Mouse (Mus musculus) embryonic facial prominence, embryonic 14.5 days (tissue): ENCODE measurements around the gene Babam1. TPM values are rescaled to one million over a fixed set of nuclear protein-coding genes. Genes with fewer than 3 reads are reported as not detected.

Experiments used
- ATAC-seq: fragments of 200-750 bp; cut with Nextera tagmentation; 2 replicates; pipeline ENCODE4 v1.8.0; 2017; ENCODE audit warnings: low read depth, moderate number of reproducible peaks, moderate TSS enrichment
- DNase-seq: peaks from one replicate; pipeline ENCODE4 v3.0.0-alpha.2; 2015; ENCODE audit warnings: low spot score
- H3K27ac ChIP-seq: fragments of 300-500 bp; sonication (generic); replicated peaks from 2 replicates; pipeline ENCODE4 v1.5.1; 2014; ENCODE audit warnings: low read depth, mild to moderate bottlenecking, low read length, moderate library complexity
- H3K27me3 ChIP-seq: fragments of 300-500 bp; sonication (generic); replicated peaks from 2 replicates; pipeline ENCODE4 v1.6.1; 2014; ENCODE audit warnings: low read length; ENCODE audit not compliant: control insufficient read depth, insufficient read depth
- H3K36me3 ChIP-seq: fragments of 300-500 bp; sonication (generic); 2 replicates; pipeline ENCODE4 v1.6.1; 2014; ENCODE audit warnings: low read length, mixed read lengths; ENCODE audit not compliant: control insufficient read depth, insufficient read depth
- H3K4me1 ChIP-seq: fragments of 300-500 bp; sonication (generic); 2 replicates; pipeline ENCODE4 v1.6.1; 2014; ENCODE audit warnings: antibody characterized with exemption, low read length; ENCODE audit not compliant: control insufficient read depth, insufficient read depth
- H3K4me2 ChIP-seq: fragments of 300-500 bp; sonication (generic); 2 replicates; pipeline ENCODE4 v1.6.1; 2014; ENCODE audit warnings: low read depth, mild to moderate bottlenecking, low read length, moderate library complexity, mixed read lengths
- H3K4me3 ChIP-seq: fragments of 300-500 bp; sonication (generic); 2 replicates; pipeline ENCODE4 v1.5.1; 2014; ENCODE audit warnings: low read depth, mild to moderate bottlenecking, low read length
- H3K9ac ChIP-seq: fragments of 300-500 bp; sonication (generic); 2 replicates; pipeline ENCODE4 v1.6.1; 2014; ENCODE audit warnings: low read depth, mild to moderate bottlenecking, low read length, moderate library complexity, mixed read lengths
- H3K9me3 ChIP-seq: fragments of 300-500 bp; sonication (generic); 2 replicates; pipeline ENCODE4 v1.6.1; 2016; ENCODE audit warnings: low read length; ENCODE audit not compliant: control insufficient read depth
- WGBS: fragments of 180-500 bp; shearing (Covaris S2); extraction: QIAGEN DNeasy Blood & Tissue Kit; methylation state at CpG from one replicate; pipeline ENCODE4 v1.1.7; 2014; 5-methylcytosine and 5-hydroxymethylcytosine counted together
- polyA plus RNA-seq: library from polyadenylated mRNA; unstranded; fragments of >200 nt; fragmentation: Nextera tagmentation; extraction: Ambion mirVana; gene quantifications from 2 replicates; pipeline ENCODE4 v1.2.1, GENCODE M21; 2014

Babam1 gene
- 79.6 and 85.2 TPM in 2 replicates for polyA plus RNA-seq

DNA sequence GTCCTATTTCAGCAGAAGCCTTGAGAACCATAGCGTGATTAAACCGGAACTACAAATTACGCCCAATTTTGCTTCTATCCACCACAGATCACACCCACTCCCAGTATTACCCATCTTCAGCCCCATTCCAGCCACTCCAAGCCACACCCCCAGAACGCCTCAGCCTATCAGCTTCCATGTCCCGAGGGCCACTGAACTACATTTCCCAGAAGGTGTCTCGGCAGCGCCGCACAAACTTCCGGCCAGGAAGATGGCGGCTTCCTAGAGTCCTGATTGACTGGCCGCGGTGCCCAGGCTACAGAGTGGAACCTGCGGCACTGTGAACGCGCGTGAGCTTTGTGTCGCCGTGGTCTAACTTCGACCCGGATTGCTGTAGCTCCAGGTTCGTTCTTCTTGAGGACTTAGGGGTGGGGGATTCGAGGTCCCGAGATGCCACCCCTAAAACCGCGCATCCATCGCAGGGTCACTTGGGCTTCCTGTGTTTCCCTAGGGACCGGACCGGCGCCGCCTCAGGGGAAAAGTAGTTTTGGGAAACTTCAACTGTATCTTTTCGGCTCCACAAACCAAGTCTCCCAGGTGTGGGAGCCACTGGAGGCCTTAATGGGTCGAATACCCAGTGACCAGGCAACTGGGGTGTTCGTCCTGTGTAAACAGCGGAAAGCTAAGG, at the start of gene Babam1:
TSS of gene Babam1 (plus strand) at position 223 of the 667 bp plus-strand sequence.
- Histone ChIP-seq H3K4me3 (peak within 1 kb of the TSS; percentile 64), H3K9me3 (no peaks in the 10 kb centered on the region), H3K4me2 (peak within 1 kb of the TSS; percentile 80), H3K27ac (peak within 1 kb of the TSS; percentile 72), H3K4me1 (peaks cover 9% of the 10 kb centered on the region; the same call in 1 of the 2 replicates), H3K36me3 (peaks cover 22% of the 10 kb centered on the region), H3K9ac (peak within 1 kb of the TSS; percentile 74), H3K27me3 (no peaks in the 10 kb centered on the region)
- under 1% methylated on average over 34 of the region's 34 CpGs for WGBS
- peak; percentile 99 for DNase-seq
- peak; percentile 98 for ATAC-seq

DNA sequence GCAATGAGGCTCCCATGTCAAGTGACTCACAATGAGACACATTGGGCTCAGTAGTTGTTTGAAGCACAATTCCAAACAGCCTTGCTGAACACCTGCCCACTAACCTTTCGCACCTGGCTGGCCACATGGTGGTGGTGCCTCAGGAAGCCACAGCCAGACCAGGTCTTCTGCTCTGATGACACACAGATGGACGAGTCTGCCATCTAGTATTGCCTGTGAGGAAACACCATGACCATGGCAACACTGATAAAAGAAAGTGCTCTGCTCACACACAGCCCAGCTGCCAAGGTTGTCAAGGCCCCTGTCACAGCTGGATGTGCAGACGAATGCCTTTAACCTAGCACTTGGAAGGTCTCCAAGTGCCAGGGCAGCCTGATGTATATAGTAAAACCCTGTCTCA, 45.5 kb upstream of the Babam1 start:
- Histone ChIP-seq H3K9ac (no peak overlapping the region), H3K4me1 (no peaks in the 10 kb centered on the region), H3K27me3 (no peaks in the 10 kb centered on the region), H3K9me3 (no peaks in the 10 kb centered on the region), H3K27ac (no peak overlapping the region), H3K36me3 (peaks cover 99% of the 10 kb centered on the region), H3K4me3 (no peak overlapping the region), H3K4me2 (no peak overlapping the region)
- 73% methylated on average over 3 of the region's 3 CpGs for WGBS
- DNase-seq (no peak), ATAC-seq (no peak)

GRCm38 (mm10) chr8:71351520-71351919, 45.1 kb upstream of the Babam1 start:
- Histone ChIP-seq H3K4me2 (no peak overlapping the region), H3K27ac (no peak overlapping the region), H3K4me1 (no peaks in the 10 kb centered on the region), H3K9me3 (no peaks in the 10 kb centered on the region), H3K4me3 (no peak overlapping the region), H3K27me3 (no peaks in the 10 kb centered on the region), H3K9ac (no peak overlapping the region), H3K36me3 (peaks cover 99% of the 10 kb centered on the region)
- DNase-seq = no peak
- WGBS = 96% methylated on average over 1 of the region's 1 CpGs
- no peak for ATAC-seq

- Histone ChIP-seq H3K4me1 (no peaks in the 10 kb centered on the region), H3K27me3 (no peaks in the 10 kb centered on the region), H3K4me3 (no peak overlapping the region), H3K36me3 (peaks cover 83% of the 10 kb centered on the region), H3K9me3 (no peaks in the 10 kb centered on the region), H3K4me2 (no peak overlapping the region), H3K27ac (no peak overlapping the region), H3K9ac (no peak overlapping the region)
- ATAC-seq (no peak), DNase-seq (no peak)
- 72% methylated on average over 3 of the region's 3 CpGs for WGBS
These were observed 38.6 kb upstream of the Babam1 start for GRCm38 (mm10) chr8:71358026-71358425.

GRCm38 (mm10) chr8:71366771-71367528, 29.7 kb upstream of the Babam1 start, which contains the start of gene Use1:
Gene Use1, plus strand, starts transcription at chr8:71366848.
- no peaks in the 10 kb centered on the region for H3K27me3 ChIP-seq
- peak within 1 kb of the TSS; percentile 77 for H3K4me2 ChIP-seq
- peak; percentile 83 for ATAC-seq
- WGBS = under 1% methylated on average over 51 of the region's 56 CpGs
- H3K4me1 ChIP-seq = peaks cover 16% of the 10 kb centered on the region
- no peaks in the 10 kb centered on the region for H3K9me3 ChIP-seq
- peak; percentile 98 for DNase-seq
- H3K9ac ChIP-seq = peak within 1 kb of the TSS; percentile 77
- H3K36me3 ChIP-seq = peaks cover 12% of the 10 kb centered on the region
- peak within 1 kb of the TSS; percentile 69 for H3K4me3 ChIP-seq
- peak within 1 kb of the TSS; percentile 95 for H3K27ac ChIP-seq

DNA sequence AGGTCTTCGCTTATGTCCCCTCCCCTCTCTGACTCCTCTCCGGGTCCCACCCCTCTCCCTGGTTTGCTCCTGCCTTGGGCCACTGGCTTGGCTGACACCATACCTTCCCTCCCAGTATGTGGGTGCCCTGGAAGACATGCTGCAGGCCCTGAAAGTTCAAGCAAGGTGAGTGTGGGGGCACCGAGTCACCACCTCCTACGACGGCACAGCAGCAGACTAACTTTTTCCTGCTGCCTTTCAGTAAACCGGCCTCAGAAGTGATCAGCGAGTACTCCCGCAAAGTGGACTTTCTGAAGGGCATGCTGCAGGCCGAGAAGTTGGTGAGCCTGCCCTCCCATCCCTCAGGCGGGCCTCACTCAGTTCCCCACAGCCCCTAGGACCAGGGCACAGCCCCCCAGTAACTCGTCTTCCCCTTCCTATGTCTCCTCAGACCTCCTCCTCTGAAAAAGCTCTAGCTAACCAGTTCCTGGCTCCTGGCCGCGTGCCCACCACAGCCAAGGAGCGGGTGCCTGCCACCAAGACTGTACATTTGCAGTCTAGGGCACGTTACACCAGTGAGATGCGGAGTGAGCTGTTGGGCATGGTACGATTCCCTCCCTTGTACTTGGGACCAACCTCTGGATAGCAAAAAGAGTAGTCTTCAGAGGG, 29.0 kb upstream of the Babam1 start:
- DNase-seq (no peak), ATAC-seq (no peak)
- H3K27ac ChIP-seq = peak overlapping the region; percentile 95
- no peaks in the 10 kb centered on the region for H3K9me3 ChIP-seq
- peak overlapping the region; percentile 69 for H3K4me3 ChIP-seq
- H3K36me3 ChIP-seq = peaks cover 12% of the 10 kb centered on the region
- no peaks in the 10 kb centered on the region for H3K27me3 ChIP-seq
- H3K4me2 ChIP-seq = peak overlapping the region; percentile 77
- 40% methylated on average over 17 of the region's 17 CpGs for WGBS
- H3K9ac ChIP-seq = peak overlapping the region; percentile 77
- peaks cover 16% of the 10 kb centered on the region for H3K4me1 ChIP-seq

GRCm38 (mm10) chr8:71368366-71368765, 28.3 kb upstream of the Babam1 start:
- H3K36me3 ChIP-seq = peaks cover 16% of the 10 kb centered on the region
- peak overlapping the region; percentile 77 for H3K4me2 ChIP-seq
- no peaks in the 10 kb centered on the region for H3K9me3 ChIP-seq
- ATAC-seq = no peak
- H3K27ac ChIP-seq = peak overlapping the region; percentile 95; the same call in 1 of the 2 replicates
- no peak overlapping the region for H3K9ac ChIP-seq
- no peak overlapping the region for H3K4me3 ChIP-seq
- no peaks in the 10 kb centered on the region for H3K27me3 ChIP-seq
- DNase-seq = no peak
- peaks cover 16% of the 10 kb centered on the region for H3K4me1 ChIP-seq

- DNase-seq = no peak
- H3K9me3 ChIP-seq = no peaks in the 10 kb centered on the region
- peaks cover 16% of the 10 kb centered on the region for H3K4me1 ChIP-seq
- no peak for ATAC-seq
- no peak overlapping the region for H3K9ac ChIP-seq
- H3K4me2 ChIP-seq = no peak overlapping the region
- no peak overlapping the region for H3K27ac ChIP-seq
- H3K27me3 ChIP-seq = no peaks in the 10 kb centered on the region
- 88% methylated on average over 10 of the region's 10 CpGs for WGBS
- no peak overlapping the region for H3K4me3 ChIP-seq
- peaks cover 25% of the 10 kb centered on the region for H3K36me3 ChIP-seq
These were observed 27.5 kb upstream of the Babam1 start for GRCm38 (mm10) chr8:71369040-71369718.
